Mouse (Mus musculus) adrenal gland, postnatal 4 days (tissue): ENCODE measurements around the gene Ptbp3. TPM values are rescaled to one million over a fixed set of nuclear protein-coding genes. Genes with fewer than 3 reads are reported as not detected.

Experiments used
- DNase-seq, 2 experiments: peaks; one replicate each; pipeline ENCODE4 v3.0.0; 2021 to 2022; ENCODE audit warnings: low spot score in 2 of 2, mixed read lengths in 2 of 2
- total RNA-seq, 2 experiments: library from RNA; stranded (reverse); gene quantifications; 2 replicates each; pipeline ENCODE4 v1.2.3; 2021

Ptbp3 gene
- total RNA-seq, 2 experiments from 2014 or later = 147 to 163 TPM

GRCm38 (mm10) chr4:59437990-59438854, 110.9 kb downstream of the Ptbp3 start, which contains the start of gene Susd1:
Gene Susd1 (minus strand): TSS chr4:59438633.
- peak; percentile 14 to 28 for DNase-seq

- DNase-seq = no peak
Measured at GRCm38 (mm10) chr4:59435951-59436350, 113.2 kb downstream of the Ptbp3 start.

GRCm38 (mm10) chr4:59434039-59434438, 115.1 kb downstream of the Ptbp3 start:
- DNase-seq = no peak

- no peak for DNase-seq
Measured at GRCm38 (mm10) chr4:59429128-59429527, 120.0 kb downstream of the Ptbp3 start.

- no peak for DNase-seq
Measured at GRCm38 (mm10) chr4:59426429-59426828, 122.7 kb downstream of the Ptbp3 start.

GRCm38 (mm10) chr4:59422808-59423207, 126.4 kb downstream of the Ptbp3 start:
- no peak for DNase-seq

GRCm38 (mm10) chr4:59422025-59422783, 127.0 kb downstream of the Ptbp3 start:
- no peak for DNase-seq

Other genes with a start within 250 kb of the Ptbp3 start
- 10 to 100 TPM in 1 of 2 experiments, 1 to 10 TPM in 1; 9.7 to 10.8 TPM for gene Susd1, start 110.7 kb downstream of the Ptbp3 start, total RNA-seq
- 10 to 100 TPM; 64.9 to 67.0 TPM for gene Hsdl2, start 32.2 kb upstream of the Ptbp3 start, total RNA-seq
- gene E130308A19Rik, start 76.8 kb upstream of the Ptbp3 start, total RNA-seq = 10 to 100 TPM; 27.4 to 32.9 TPM